Mouse (Mus musculus) liver, embryonic 14.5 days (tissue): ENCODE results near the gene Atp8a1. TPM values are rescaled to one million over a fixed set of nuclear protein-coding genes. Genes with fewer than 3 reads are reported as not detected.

Source experiments
- ATAC-seq: fragments of 200-750 bp; cut with Nextera tagmentation; 2 replicates; pipeline ENCODE4 v1.8.0; 2017; ENCODE audit warnings: moderate number of reproducible peaks, mild to moderate bottlenecking, moderate library complexity; ENCODE audit not compliant: insufficient read depth
- DNase-seq, 3 experiments: peaks; one replicate each; pipeline ENCODE4 v3.0.0-alpha.2; 2012 to 2013; ENCODE audit warnings: low read depth in 3 of 3, low spot score in 3 of 3
- H3K27ac ChIP-seq: fragments of 300-500 bp; sonication (generic); 2 replicates; pipeline ENCODE4 v1.5.1; 2014; ENCODE audit warnings: moderate library complexity, mild to moderate bottlenecking, control low read depth, inconsistent platforms
- H3K27me3 ChIP-seq: fragments of 300-500 bp; sonication (generic); 2 replicates; pipeline ENCODE4 v1.6.1; 2014; ENCODE audit warnings: mild to moderate bottlenecking, low read length, moderate library complexity; ENCODE audit not compliant: control insufficient read depth, insufficient read depth
- H3K36me3 ChIP-seq: fragments of 300-500 bp; sonication (generic); replicated peaks from 2 replicates; pipeline ENCODE4 v1.6.1; 2014; ENCODE audit warnings: low read depth; ENCODE audit not compliant: control insufficient read depth, insufficient read depth
- H3K4me1 ChIP-seq, 2 experiments: fragments of 200-500 bp in 1 of 2; fragments of 300-500 bp in 1 of 2; sonication (generic) in 1 of 2; replicated peaks; 2 replicates each; pipeline ENCODE4 v1.6.1; 2012 to 2014; ENCODE audit warnings: antibody characterized with exemption in 1 of 2, inconsistent platforms in 1 of 2, low read length in 1 of 2; ENCODE audit not compliant: control insufficient read depth in 2 of 2, insufficient read depth in 2 of 2
- H3K4me2 ChIP-seq: fragments of 300-500 bp; sonication (generic); 2 replicates; pipeline ENCODE4 v1.6.1; 2014; ENCODE audit warnings: low read depth, mild to moderate bottlenecking, control low read depth, moderate library complexity
- H3K4me3 ChIP-seq, 2 experiments: fragments of 200-500 bp in 1 of 2; fragments of 300-500 bp in 1 of 2; sonication (generic) in 1 of 2; 2 replicates each; pipeline ENCODE4 v1.5.1; 2012 to 2014; ENCODE audit warnings: low read depth in 2 of 2, low read length in 2 of 2, mild to moderate bottlenecking in 2 of 2, control low read depth in 1 of 2, inconsistent platforms in 1 of 2, moderate library complexity in 1 of 2; ENCODE audit not compliant: insufficient read depth in 1 of 2
- H3K9ac ChIP-seq: fragments of 300-500 bp; sonication (generic); replicated peaks from 2 replicates; pipeline ENCODE4 v1.6.1; 2014; ENCODE audit warnings: mild to moderate bottlenecking, control low read depth, moderate library complexity
- H3K9me3 ChIP-seq: fragments of 300-500 bp; sonication (generic); 2 replicates; pipeline ENCODE4 v1.6.1; 2016; ENCODE audit warnings: low read length, mixed read lengths; ENCODE audit not compliant: control insufficient read depth
- CTCF ChIP-seq: IDR thresholded peaks from 2 replicates; pipeline ENCODE4 v1.5.1; 2016; ENCODE audit warnings: antibody characterized with exemption, low read depth, control low read depth
- EP300 ChIP-seq: IDR thresholded peaks from 2 replicates; pipeline ENCODE4 v1.6.1; 2016; ENCODE audit warnings: antibody characterized with exemption, low read depth
- WGBS: fragments of 180-500 bp; shearing (Covaris S2); extraction: QIAGEN DNeasy Blood & Tissue Kit; methylation state at CpG from one replicate; pipeline ENCODE4 v1.1.7; 2014; ENCODE audit not compliant: insufficient replicate concordance; 5-methylcytosine and 5-hydroxymethylcytosine counted together
- polyA plus RNA-seq, 2 experiments: library from polyadenylated mRNA; depleted of rRNA in 1 of 2; stranded (reverse) in 1 of 2; unstranded in 1 of 2; fragments of >200 nt; fragmentation: Nextera tagmentation in 1 of 2; extraction: Ambion mirVana in 1 of 2; gene quantifications; 2 replicates each; pipeline versions ENCODE4 v1.2.1 to v1.2.3; 2012 to 2014

Atp8a1 gene
- polyA plus RNA-seq, 2 experiments: 21.0 to 42.5 TPM

GRCm38 (mm10) chr5:67774186-67774585 lies 73.0 kb downstream of the Atp8a1 start:
- TF ChIP-seq CTCF (no peak), EP300 (no peak)
- Histone ChIP-seq H3K9ac (no peak overlapping the region), H3K9me3 (no peaks in the 10 kb centered on the region), H3K27me3 (no peaks in the 10 kb centered on the region), H3K36me3 (peaks cover 39% of the 10 kb centered on the region), H3K4me3 (no peak overlapping the region), H3K4me1 (no peaks in the 10 kb centered on the region), H3K27ac (no peak overlapping the region), H3K4me2 (no peak overlapping the region)
- WGBS: 64% methylated on average over 2 of the region's 2 CpGs
- DNase-seq (no peak), ATAC-seq (no peak)

GRCm38 (mm10) chr5:67768708-67769107 lies 78.5 kb downstream of the Atp8a1 start:
- Histone ChIP-seq H3K4me1 (no peaks in the 10 kb centered on the region), H3K36me3 (peaks cover 45% of the 10 kb centered on the region), H3K4me3 (no peak overlapping the region)

GRCm38 (mm10) chr5:67764798-67765197 lies 82.4 kb downstream of the Atp8a1 start:
- H3K27ac ChIP-seq: no peak overlapping the region
- no peak for DNase-seq
- H3K4me2 ChIP-seq: no peak overlapping the region
- H3K9me3 ChIP-seq: no peaks in the 10 kb centered on the region
- H3K27me3 ChIP-seq: no peaks in the 10 kb centered on the region
- peaks cover 70% of the 10 kb centered on the region for H3K36me3 ChIP-seq
- 81% methylated on average over 3 of the region's 3 CpGs for whole genome bisulfite sequencing
- H3K4me1 ChIP-seq: no peaks in the 10 kb centered on the region
- ATAC-seq: no peak
- H3K4me3 ChIP-seq: no peak overlapping the region
- H3K9ac ChIP-seq: no peak overlapping the region
- TF ChIP-seq EP300: no peak
- TF ChIP-seq CTCF: peak; percentile 45; the same call in 1 of the 2 replicates

More at GRCm38 (mm10) chr5:67768708-67769107, 78.5 kb downstream of the Atp8a1 start:
- no peaks in the 10 kb centered on the region for H3K9me3 ChIP-seq
- TF ChIP-seq CTCF (no peak), EP300 (no peak)
- H3K27me3 ChIP-seq: no peaks in the 10 kb centered on the region
- no peak overlapping the region for H3K4me2 ChIP-seq
- DNase-seq: no peak
- no peak for ATAC-seq
- H3K9ac ChIP-seq: no peak overlapping the region
- no peak overlapping the region for H3K27ac ChIP-seq
- WGBS: 88% methylated on average over 8 of the region's 8 CpGs

GRCm38 (mm10) chr5:67758126-67758525 lies 89.1 kb downstream of the Atp8a1 start:
- ATAC-seq: no peak
- 85% methylated on average over 6 of the region's 6 CpGs for WGBS

GRCm38 (mm10) chr5:67756138-67756537 lies 91.1 kb downstream of the Atp8a1 start:
- Histone ChIP-seq H3K27me3 (no peaks in the 10 kb centered on the region), H3K4me3 (no peak overlapping the region), H3K36me3 (peaks cover 55% of the 10 kb centered on the region), H3K9me3 (no peaks in the 10 kb centered on the region), H3K9ac (no peak overlapping the region), H3K27ac (no peak overlapping the region), H3K4me1 (no peaks in the 10 kb centered on the region), H3K4me2 (no peak overlapping the region)
- TF ChIP-seq CTCF (peak; percentile 73), EP300 (no peak)
- 22% methylated on average over 6 of the region's 6 CpGs for WGBS
- no peak for ATAC-seq
- DNase-seq: peak in 1 of 3 experiments; percentile 16

More at GRCm38 (mm10) chr5:67758126-67758525, 89.1 kb downstream of the Atp8a1 start:
- no peak for TF ChIP-seq EP300
- no peak for TF ChIP-seq CTCF
- H3K27me3 ChIP-seq: no peaks in the 10 kb centered on the region
- H3K4me2 ChIP-seq: no peak overlapping the region
- no peaks in the 10 kb centered on the region for H3K9me3 ChIP-seq
- no peak overlapping the region for H3K4me3 ChIP-seq
- DNase-seq: no peak
- H3K9ac ChIP-seq: no peak overlapping the region
- H3K27ac ChIP-seq: no peak overlapping the region
- H3K36me3 ChIP-seq: peaks cover 60% of the 10 kb centered on the region
- H3K4me1 ChIP-seq: no peaks in the 10 kb centered on the region
